Mouse (Mus musculus) kidney, adult 10 weeks (tissue): ENCODE data around the gene Klhdc8b. TPM values are rescaled to one million over a fixed set of nuclear protein-coding genes. Genes with fewer than 3 reads are reported as not detected.

Source experiments
- polyA plus RNA-seq: library from polyadenylated mRNA; stranded (reverse); fragments of 350-450 nt; fragmentation: Illumina TruSeq; extraction: RNeasy Lipid Tissue Mini Kit (QIAGEN cat#74804); gene quantifications from one replicate; pipeline ENCODE4 v1.2.3, GENCODE M21; 2014; ENCODE audit warnings: low read depth, low replicate concordance

Gene Klhdc8b
- polyA plus RNA-seq = 0.53 TPM

DNA sequence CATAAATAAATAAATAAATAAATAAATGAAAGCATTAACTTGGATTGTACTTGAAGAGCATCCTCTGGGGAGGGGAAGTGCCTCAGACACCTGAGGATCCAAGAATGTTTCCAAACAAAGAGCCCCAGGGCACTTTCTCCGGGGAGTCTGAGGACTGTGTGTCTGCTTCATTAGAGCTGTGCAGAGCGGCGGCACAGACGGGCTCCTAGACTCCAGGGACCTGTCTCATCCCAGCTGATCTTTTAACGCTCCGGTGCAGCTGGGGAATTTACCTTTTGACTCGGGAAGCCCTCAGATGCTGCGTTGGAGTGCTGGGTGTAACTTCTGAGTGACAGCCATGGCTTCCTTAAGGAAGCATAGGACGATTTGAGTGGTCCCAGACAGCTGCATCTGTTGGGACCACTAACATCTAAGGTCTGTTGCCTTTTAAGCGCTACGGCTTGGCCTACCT, at the start of gene Klhdc8b:
TSS of gene Klhdc8b (minus strand) at position 401 of the 451 bp plus-strand sequence.

DNA sequence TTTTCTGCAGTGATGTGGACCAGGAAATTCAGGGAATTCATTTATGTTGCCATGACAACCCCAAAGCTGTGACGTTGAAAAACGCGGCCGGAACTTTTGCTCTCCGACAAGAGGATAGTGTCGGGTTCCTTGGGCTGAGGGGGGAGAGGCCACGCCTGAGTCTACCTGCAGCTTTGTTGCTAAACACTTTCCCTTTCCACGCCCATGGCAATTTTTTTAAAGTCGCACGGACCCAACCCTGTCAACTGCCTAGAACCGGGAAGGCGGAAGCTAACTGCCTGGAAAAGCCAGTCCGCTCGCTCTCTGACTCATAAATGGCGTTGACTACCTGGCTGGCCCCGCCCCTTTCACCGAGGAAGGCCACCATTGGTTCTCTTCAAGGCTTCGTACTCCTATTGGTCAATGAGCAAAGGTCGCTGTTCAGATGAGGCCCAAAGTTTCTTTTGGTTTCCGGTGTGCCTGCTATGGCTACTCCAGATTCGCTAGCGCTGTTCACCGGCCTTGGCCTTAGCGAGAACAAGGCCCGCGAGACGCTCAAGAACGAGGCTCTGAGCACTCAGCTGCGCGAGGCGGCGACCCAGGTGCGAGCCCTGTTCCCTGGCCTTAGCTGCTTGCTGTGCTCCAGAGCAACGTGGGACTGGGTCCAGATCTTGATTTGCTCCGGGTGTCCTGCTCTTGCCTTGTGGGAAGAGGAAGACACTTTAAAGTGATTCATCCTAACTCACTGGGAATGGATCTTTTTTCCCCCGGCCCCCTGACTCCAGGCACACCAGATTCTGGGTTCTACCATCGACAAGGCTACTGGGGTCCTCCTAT, 46.4 kb upstream of the Klhdc8b start, which contains the start of gene Qars:
TSS of gene Qars (plus strand) at position 88 of the 816 bp plus-strand sequence.

DNA sequence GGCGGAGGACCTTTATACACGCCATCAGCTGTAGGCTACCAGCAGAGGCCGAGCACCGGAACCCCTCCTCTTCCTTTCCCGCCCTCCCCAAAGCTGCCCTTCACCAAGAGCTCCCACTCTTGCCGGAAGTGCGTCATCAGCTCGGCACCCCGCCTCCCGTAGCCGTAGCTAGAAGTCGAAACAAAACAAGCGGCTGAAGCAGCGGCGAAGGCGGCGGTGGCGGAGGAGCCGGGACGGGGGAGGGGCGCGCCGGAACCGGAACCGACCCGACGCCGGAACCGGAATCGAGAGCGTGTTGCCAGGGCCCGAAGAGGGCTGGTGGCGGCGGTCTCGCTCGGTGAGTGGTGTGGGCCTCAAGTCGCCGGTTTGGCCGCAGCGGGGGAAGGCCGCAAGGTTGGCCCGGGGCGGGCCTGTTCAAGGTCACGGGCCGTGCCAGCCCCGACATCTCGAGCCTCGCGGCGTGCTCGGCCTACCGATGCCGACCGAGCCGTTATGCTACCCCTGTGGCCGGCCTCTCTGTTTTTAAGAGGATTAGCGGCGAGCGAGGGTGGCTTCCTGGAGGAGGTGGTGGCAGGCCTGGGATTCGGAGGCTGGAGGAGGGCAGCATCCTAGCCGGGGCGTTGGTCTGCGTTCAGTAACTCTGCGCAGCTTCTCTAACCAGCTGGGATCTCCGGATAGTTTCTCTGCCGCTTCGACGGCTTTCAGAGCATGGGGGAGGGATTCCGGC, 29.3 kb upstream of the Klhdc8b start, which contains the start of gene Usp19:
TSS of gene Usp19 (plus strand) at position 44 of the 727 bp plus-strand sequence.

DNA sequence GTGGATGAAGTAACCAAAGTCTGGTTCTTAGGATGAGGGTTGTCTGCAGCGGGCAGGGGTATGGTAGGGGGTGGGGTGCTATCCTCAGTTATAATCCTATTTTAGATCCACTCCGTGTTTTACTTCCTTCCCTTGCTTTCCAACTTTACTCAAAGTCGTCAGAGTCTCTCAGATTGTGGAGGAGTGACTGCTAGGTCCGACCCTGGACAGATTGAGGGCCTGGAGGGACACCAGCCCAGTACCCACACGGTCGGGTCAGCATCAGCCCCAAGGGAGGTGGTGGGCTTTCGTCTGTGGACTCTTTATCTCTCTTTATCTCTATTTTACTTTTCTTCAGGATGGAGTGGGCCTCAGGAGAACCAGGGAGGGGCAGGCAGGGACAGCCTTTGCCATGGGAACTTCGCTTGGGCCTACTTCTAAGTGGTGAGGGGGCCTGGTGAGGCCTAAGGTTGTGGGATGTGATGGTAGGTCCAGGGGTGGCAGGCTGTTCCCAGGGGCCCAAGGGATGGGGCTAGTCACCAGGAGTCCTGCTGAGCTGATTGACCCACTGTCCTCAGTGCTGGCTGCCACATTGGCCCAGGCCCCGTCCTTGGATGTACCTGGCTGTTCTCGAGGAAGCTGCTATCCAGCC, 18.5 kb upstream of the Klhdc8b start, which contains the start of gene Lamb2:
TSS of gene Lamb2 (plus strand) at position 16 of the 631 bp plus-strand sequence.

DNA sequence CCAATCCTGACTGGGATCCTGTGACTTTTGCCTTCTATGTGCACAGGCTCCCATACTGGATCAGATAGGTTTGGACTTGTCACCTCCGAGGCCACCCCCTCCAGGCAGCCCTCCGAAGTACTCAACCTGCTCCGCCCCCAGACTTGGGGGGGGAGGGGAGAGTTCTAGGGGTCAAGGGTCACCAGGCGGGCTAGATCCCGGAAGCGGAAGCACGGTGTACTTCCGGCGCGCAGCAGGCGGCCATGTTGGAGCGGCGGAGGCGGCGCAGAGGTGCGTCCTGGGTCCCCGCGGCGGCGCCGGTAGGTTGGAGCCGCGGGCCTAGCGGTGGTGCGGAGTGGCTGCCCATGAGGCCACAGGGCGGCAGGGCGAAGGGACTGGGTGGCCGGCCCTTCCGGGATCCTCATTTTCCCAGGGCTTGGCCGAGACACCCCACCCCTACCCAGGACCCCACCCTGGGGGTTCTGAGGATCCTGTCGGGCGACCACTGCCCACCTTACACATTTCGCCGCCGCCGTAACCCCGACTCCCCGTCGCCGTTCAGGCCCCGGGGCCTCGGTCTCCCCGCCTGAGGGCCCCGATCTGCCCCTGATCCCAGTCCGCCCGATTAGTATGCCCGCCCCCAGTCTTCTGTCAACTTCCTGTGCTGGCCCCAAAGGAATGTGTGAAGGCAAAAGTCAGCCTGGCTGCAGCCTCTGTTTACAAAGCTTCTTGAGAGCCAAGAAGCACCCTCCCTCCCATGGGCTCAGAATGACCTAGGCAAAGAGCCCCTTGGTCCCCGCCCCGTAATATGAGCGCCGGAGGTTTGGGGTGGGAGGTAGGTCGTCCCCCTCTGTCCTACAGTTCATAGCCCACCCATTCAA, 832 bp downstream of the Klhdc8b start, which contains the start of gene Ccdc71:
TSS of gene Ccdc71 (plus strand) at position 209 of the 860 bp plus-strand sequence.

DNA sequence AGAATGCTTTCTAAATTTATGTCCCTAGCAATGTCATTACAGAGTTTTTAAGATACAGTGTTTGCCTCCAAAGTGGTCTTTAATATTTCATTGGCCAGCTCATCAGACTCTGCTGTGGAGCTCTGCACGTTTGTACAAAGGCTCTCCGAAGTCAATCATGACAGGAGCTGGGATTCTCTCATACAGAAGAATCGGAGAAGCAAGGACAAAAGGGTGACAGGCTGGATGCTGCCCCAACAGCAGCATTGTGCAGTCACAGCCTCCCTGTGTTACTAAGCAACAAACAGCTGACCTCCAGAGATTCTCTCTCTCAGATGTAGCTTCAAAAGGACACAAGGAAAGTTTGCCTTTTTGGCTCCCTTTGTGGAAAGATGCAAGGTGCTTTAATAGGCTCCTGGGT, 25.2 kb downstream of the Klhdc8b start, which contains the start of gene BC048562:
TSS of gene BC048562 (plus strand) at position 301 of the 400 bp plus-strand sequence.

DNA sequence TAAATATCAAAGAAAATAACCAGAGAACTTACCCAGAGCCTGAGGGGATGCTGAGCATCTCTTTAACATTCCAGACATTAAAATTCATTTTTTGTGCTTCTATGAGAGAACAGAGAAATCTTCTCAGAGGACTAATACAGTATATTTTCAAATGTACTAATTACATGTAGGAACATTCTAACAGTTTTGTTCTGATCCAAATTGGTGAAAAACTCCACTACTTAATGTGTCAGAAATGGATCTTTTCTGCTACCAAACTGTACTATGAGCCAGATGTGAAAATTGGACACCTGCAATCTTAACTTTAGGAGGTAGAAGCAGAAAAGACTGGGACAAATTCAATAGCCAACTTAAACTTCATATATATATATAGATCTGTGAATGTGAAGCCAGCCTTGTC, 33.0 kb downstream of the Klhdc8b start, which contains the start of gene Ccdc36:
TSS of gene Ccdc36 (minus strand) at position 101 of the 400 bp plus-strand sequence.

Other genes starting within 250 kb of the Klhdc8b start
- gene Dag1, start 197.6 kb downstream of the Klhdc8b start, polyA plus RNA-seq = 31.0 TPM
- 42.1 TPM for gene Nicn1, start 171.2 kb downstream of the Klhdc8b start, polyA plus RNA-seq
- gene Amt, start 164.7 kb downstream of the Klhdc8b start, polyA plus RNA-seq = 37.5 TPM
- gene Rhoa, start 155.5 kb downstream of the Klhdc8b start, polyA plus RNA-seq = 456 TPM
- 19.1 TPM for gene Tcta, start 155.4 kb downstream of the Klhdc8b start, polyA plus RNA-seq
- gene Gpx1, start 122.7 kb downstream of the Klhdc8b start, polyA plus RNA-seq = 93.3 TPM
- 54.0 TPM for gene Usp4, start 113.7 kb downstream of the Klhdc8b start, polyA plus RNA-seq
- gene 1700102P08Rik, start 68.8 kb downstream of the Klhdc8b start, polyA plus RNA-seq = 0.73 TPM
- gene Ccdc36, start 33.1 kb downstream of the Klhdc8b start, polyA plus RNA-seq = not detected
- gene BC048562, start 25.1 kb downstream of the Klhdc8b start, polyA plus RNA-seq = not detected
- gene Ccdc71, start 1.1 kb downstream of the Klhdc8b start, polyA plus RNA-seq = 4.1 TPM
- gene Lamb2, start 18.2 kb upstream of the Klhdc8b start, polyA plus RNA-seq = 5.1 TPM
- 5.9 TPM for gene Usp19, start 29.0 kb upstream of the Klhdc8b start, polyA plus RNA-seq
- 82.1 TPM for gene Qars, start 46.1 kb upstream of the Klhdc8b start, polyA plus RNA-seq
- gene Qrich1, start 55.2 kb upstream of the Klhdc8b start, polyA plus RNA-seq = 35.9 TPM
- 15.8 TPM for gene Impdh2, start 98.7 kb upstream of the Klhdc8b start, polyA plus RNA-seq
- gene Ndufaf3, start 105.9 kb upstream of the Klhdc8b start, polyA plus RNA-seq = 4.7 TPM
- 3.6 TPM for gene Dalrd3, start 108.3 kb upstream of the Klhdc8b start, polyA plus RNA-seq
- gene Wdr6, start 117.2 kb upstream of the Klhdc8b start, polyA plus RNA-seq = 1.7 TPM
- gene P4htm, start 136.1 kb upstream of the Klhdc8b start, polyA plus RNA-seq = not detected
- 40.2 TPM for gene Arih2, start 187.8 kb upstream of the Klhdc8b start, polyA plus RNA-seq
- 62.8 TPM for gene Slc25a20, start 200.5 kb upstream of the Klhdc8b start, polyA plus RNA-seq
- gene Prkar2a, start 227.7 kb upstream of the Klhdc8b start, polyA plus RNA-seq = 110 TPM